Mouse (Mus musculus) midbrain, embryonic 12.5 days (tissue): ENCODE results near the gene Maml3. TPM values are rescaled to one million over a fixed set of nuclear protein-coding genes. Genes with fewer than 3 reads are reported as not detected.

Source experiments
- ATAC-seq: fragments of 200-750 bp; cut with Nextera tagmentation; 2 replicates; pipeline ENCODE4 v1.8.0; 2017; ENCODE audit warnings: low read depth, moderate TSS enrichment, moderate library complexity; ENCODE audit not compliant: low FRiP score
- H3K27ac ChIP-seq: fragments of 300-500 bp; sonication (generic); replicated peaks from 2 replicates; pipeline ENCODE4 v1.5.1; 2016; ENCODE audit warnings: mild to moderate bottlenecking
- H3K27me3 ChIP-seq: fragments of 300-500 bp; sonication (generic); 2 replicates; pipeline ENCODE4 v1.6.1; 2016; ENCODE audit warnings: mild to moderate bottlenecking
- H3K36me3 ChIP-seq: fragments of 300-500 bp; sonication (generic); 2 replicates; pipeline ENCODE4 v1.6.1; 2016
- H3K4me1 ChIP-seq: fragments of 300-500 bp; sonication (generic); 2 replicates; pipeline ENCODE4 v1.6.1; 2016
- H3K4me2 ChIP-seq: fragments of 300-500 bp; sonication (generic); replicated peaks from 2 replicates; pipeline ENCODE4 v1.6.1; 2016; ENCODE audit warnings: mild to moderate bottlenecking, moderate library complexity
- H3K4me3 ChIP-seq: fragments of 300-500 bp; sonication (generic); 2 replicates; pipeline ENCODE4 v1.5.1; 2016; ENCODE audit warnings: mild to moderate bottlenecking
- H3K9ac ChIP-seq: fragments of 300-500 bp; sonication (generic); replicated peaks from 2 replicates; pipeline ENCODE4 v1.6.1; 2016; ENCODE audit warnings: mild to moderate bottlenecking, moderate library complexity
- H3K9me3 ChIP-seq: fragments of 300-500 bp; sonication (generic); 2 replicates; pipeline ENCODE4 v1.6.1; 2016; ENCODE audit warnings: mild to moderate bottlenecking
- WGBS: fragments of 180-500 bp; shearing (Covaris S2); methylation state at CpG from one replicate; pipeline ENCODE4 v1.1.7; 2016; 5-methylcytosine and 5-hydroxymethylcytosine counted together
- polyA plus RNA-seq: library from polyadenylated mRNA; unstranded; fragments of >200 nt; fragmentation: Nextera tagmentation; extraction: Ambion mirVana; gene quantifications from 2 replicates; pipeline ENCODE4 v1.2.1, GENCODE M21; 2016

The Maml3 gene
- polyA plus RNA-seq, 1 experiment from 2014 or later = 8.2 TPM

- no peak for ATAC-seq
- Histone ChIP-seq H3K4me1 (peaks cover 13% of the 10 kb centered on the region), H3K27me3 (no peaks in the 10 kb centered on the region), H3K36me3 (peaks cover 28% of the 10 kb centered on the region), H3K27ac (no peak overlapping the region), H3K9ac (no peak overlapping the region), H3K4me3 (no peak overlapping the region), H3K4me2 (no peak overlapping the region), H3K9me3 (no peaks in the 10 kb centered on the region)
- WGBS = 89% methylated on average over 3 of the region's 3 CpGs
Observed at GRCm38 (mm10) chr3:51695713-51696112, 409.2 kb downstream of the Maml3 start.

- peaks cover 39% of the 10 kb centered on the region for H3K36me3 ChIP-seq
- H3K27me3 ChIP-seq = no peaks in the 10 kb centered on the region
- no peak overlapping the region for H3K27ac ChIP-seq
Observed at GRCm38 (mm10) chr3:51694576-51694975, 410.3 kb downstream of the Maml3 start.

GRCm38 (mm10) chr3:51693196-51693595 is 411.7 kb downstream of the Maml3 start:
- Histone ChIP-seq H3K27me3 (no peaks in the 10 kb centered on the region), H3K9ac (no peak overlapping the region), H3K4me1 (no peaks in the 10 kb centered on the region), H3K4me3 (no peak overlapping the region), H3K4me2 (no peak overlapping the region), H3K9me3 (no peaks in the 10 kb centered on the region), H3K36me3 (peaks cover 53% of the 10 kb centered on the region), H3K27ac (no peak overlapping the region)
- WGBS = 85% methylated on average over 10 of the region's 10 CpGs
- ATAC-seq = no peak

More at GRCm38 (mm10) chr3:51694576-51694975, 410.3 kb downstream of the Maml3 start:
- Histone ChIP-seq H3K9ac (no peak overlapping the region), H3K4me2 (no peak overlapping the region), H3K4me3 (no peak overlapping the region), H3K9me3 (no peaks in the 10 kb centered on the region), H3K4me1 (0 out of 2 replicates have a peak, but pooled peaks cover 2% of the 10 kb centered on the region)
- 91% methylated on average over 14 of the region's 14 CpGs for WGBS
- no peak for ATAC-seq

- 89% methylated on average over 8 of the region's 8 CpGs for WGBS
- H3K9me3 ChIP-seq = no peaks in the 10 kb centered on the region
- ATAC-seq = no peak
- H3K4me2 ChIP-seq = no peak overlapping the region
- H3K4me1 ChIP-seq = no peaks in the 10 kb centered on the region
- H3K36me3 ChIP-seq = peaks cover 49% of the 10 kb centered on the region
- no peak overlapping the region for H3K27ac ChIP-seq
- no peaks in the 10 kb centered on the region for H3K27me3 ChIP-seq
- H3K4me3 ChIP-seq = no peak overlapping the region
- no peak overlapping the region for H3K9ac ChIP-seq
Observed at GRCm38 (mm10) chr3:51688725-51689124, 416.2 kb downstream of the Maml3 start.

- Histone ChIP-seq H3K4me1 (no peaks in the 10 kb centered on the region), H3K4me3 (no peak overlapping the region), H3K27me3 (no peaks in the 10 kb centered on the region), H3K27ac (no peak overlapping the region), H3K36me3 (peaks cover 41% of the 10 kb centered on the region), H3K4me2 (no peak overlapping the region), H3K9me3 (no peaks in the 10 kb centered on the region), H3K9ac (no peak overlapping the region)
- WGBS = 91% methylated on average over 6 of the region's 6 CpGs
- ATAC-seq = no peak
Observed at GRCm38 (mm10) chr3:51686791-51687190, 418.1 kb downstream of the Maml3 start.

- no peak for ATAC-seq
- no peak overlapping the region for H3K4me3 ChIP-seq
- no peak overlapping the region for H3K27ac ChIP-seq
- no peaks in the 10 kb centered on the region for H3K9me3 ChIP-seq
- H3K36me3 ChIP-seq = peaks cover 36% of the 10 kb centered on the region
- H3K4me2 ChIP-seq = no peak overlapping the region
- H3K4me1 ChIP-seq = no peaks in the 10 kb centered on the region
- no peaks in the 10 kb centered on the region for H3K27me3 ChIP-seq
- no peak overlapping the region for H3K9ac ChIP-seq
- 91% methylated on average over 6 of the region's 6 CpGs for WGBS
Observed at GRCm38 (mm10) chr3:51686316-51686715, 418.6 kb downstream of the Maml3 start.

- no peaks in the 10 kb centered on the region for H3K9me3 ChIP-seq
- peaks cover 29% of the 10 kb centered on the region for H3K36me3 ChIP-seq
- no peak overlapping the region for H3K4me3 ChIP-seq
- no peak for ATAC-seq
- no peaks in the 10 kb centered on the region for H3K27me3 ChIP-seq
- H3K4me1 ChIP-seq = no peaks in the 10 kb centered on the region
- H3K27ac ChIP-seq = no peak overlapping the region
- no peak overlapping the region for H3K9ac ChIP-seq
- H3K4me2 ChIP-seq = no peak overlapping the region
- WGBS = 97% methylated on average over 6 of the region's 6 CpGs
Observed at GRCm38 (mm10) chr3:51685539-51685938, 419.3 kb downstream of the Maml3 start.

GRCm38 (mm10) chr3:51674963-51675362 is 429.9 kb downstream of the Maml3 start:
- no peak for ATAC-seq

GRCm38 (mm10) chr3:51673408-51674086 is 431.3 kb downstream of the Maml3 start:
- Histone ChIP-seq H3K9me3 (no peaks in the 10 kb centered on the region), H3K27me3 (no peaks in the 10 kb centered on the region), H3K27ac (no peak overlapping the region), H3K36me3 (no peaks in the 10 kb centered on the region), H3K9ac (no peak overlapping the region), H3K4me3 (no peak overlapping the region), H3K4me2 (no peak overlapping the region), H3K4me1 (no peaks in the 10 kb centered on the region)
- no peak for ATAC-seq
- WGBS = 75% methylated on average over 21 of the region's 21 CpGs

More at GRCm38 (mm10) chr3:51674963-51675362, 429.9 kb downstream of the Maml3 start:
- Histone ChIP-seq H3K4me2 (no peak overlapping the region), H3K4me3 (no peak overlapping the region), H3K27me3 (no peaks in the 10 kb centered on the region), H3K36me3 (no peaks in the 10 kb centered on the region), H3K4me1 (no peaks in the 10 kb centered on the region), H3K9me3 (no peaks in the 10 kb centered on the region), H3K9ac (no peak overlapping the region), H3K27ac (no peak overlapping the region)
- WGBS = 83% methylated on average over 3 of the region's 3 CpGs

- Histone ChIP-seq H3K9ac (no peak overlapping the region), H3K4me2 (no peak overlapping the region), H3K9me3 (no peaks in the 10 kb centered on the region), H3K27ac (no peak overlapping the region), H3K4me1 (no peaks in the 10 kb centered on the region), H3K36me3 (no peaks in the 10 kb centered on the region), H3K27me3 (no peaks in the 10 kb centered on the region), H3K4me3 (no peak overlapping the region)
- WGBS = 64% methylated on average over 4 of the region's 4 CpGs
- no peak for ATAC-seq
Observed at GRCm38 (mm10) chr3:51672631-51673030, 432.2 kb downstream of the Maml3 start.

GRCm38 (mm10) chr3:51671071-51671469 is 433.8 kb downstream of the Maml3 start:
- H3K9me3 ChIP-seq = no peaks in the 10 kb centered on the region
- H3K4me3 ChIP-seq = no peak overlapping the region
- no peaks in the 10 kb centered on the region for H3K36me3 ChIP-seq
- no peaks in the 10 kb centered on the region for H3K4me1 ChIP-seq
- H3K27ac ChIP-seq = no peak overlapping the region
- no peak overlapping the region for H3K9ac ChIP-seq
- no peaks in the 10 kb centered on the region for H3K27me3 ChIP-seq
- no peak overlapping the region for H3K4me2 ChIP-seq
- no peak for ATAC-seq
- 93% methylated on average over 1 of the region's 1 CpGs for WGBS

- no peaks in the 10 kb centered on the region for H3K36me3 ChIP-seq
- no peak for ATAC-seq
- H3K4me1 ChIP-seq = no peaks in the 10 kb centered on the region
- no peaks in the 10 kb centered on the region for H3K9me3 ChIP-seq
- no peak overlapping the region for H3K9ac ChIP-seq
- H3K27ac ChIP-seq = no peak overlapping the region
- no peaks in the 10 kb centered on the region for H3K27me3 ChIP-seq
- 82% methylated on average over 5 of the region's 5 CpGs for WGBS
- H3K4me3 ChIP-seq = no peak overlapping the region
- no peak overlapping the region for H3K4me2 ChIP-seq
Observed at GRCm38 (mm10) chr3:51670414-51671070, 434.3 kb downstream of the Maml3 start.
